Mouse (Mus musculus): ENCODE results near the gene Ndufs3. TPM values are rescaled to one million over a fixed set of nuclear protein-coding genes. Genes with fewer than 3 reads are reported as not detected.
A peak's percentile ranks its signal among the peaks of the same experiment; 100 is the strongest.

Ndufs3 gene
- total RNA-seq, 2 experiments from 2014 or later, result 109 to 200 TPM

DNA sequence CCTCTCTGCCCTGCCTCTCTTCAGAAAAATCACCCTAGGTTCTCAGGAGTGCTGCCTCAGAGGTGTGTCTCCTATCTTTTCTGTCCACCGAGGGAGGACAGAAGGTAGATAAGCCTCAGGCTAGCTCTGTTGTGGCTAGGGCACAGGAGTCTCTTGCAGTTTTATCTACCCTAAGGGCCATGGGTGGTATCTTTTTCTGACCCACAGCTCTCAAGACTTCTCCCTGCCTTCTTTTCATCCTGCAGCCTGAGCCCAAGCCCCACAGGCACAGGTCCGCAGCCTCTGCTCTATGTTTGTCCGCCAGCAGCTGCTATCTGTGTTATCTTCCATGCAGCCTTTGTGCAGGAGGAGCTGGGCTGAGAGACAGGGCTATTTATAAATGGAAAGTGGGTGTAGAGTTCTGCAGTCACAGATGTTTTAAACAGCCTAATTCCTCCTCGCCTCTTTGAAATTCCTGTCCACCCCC is 34.5 kb downstream of the Ndufs3 start:
- ATAC-seq (replicated peaks; ENCODE audit: low FRiP score, low TSS enrichment, poor library complexity, severe bottlenecking), result peak; percentile 92

DNA sequence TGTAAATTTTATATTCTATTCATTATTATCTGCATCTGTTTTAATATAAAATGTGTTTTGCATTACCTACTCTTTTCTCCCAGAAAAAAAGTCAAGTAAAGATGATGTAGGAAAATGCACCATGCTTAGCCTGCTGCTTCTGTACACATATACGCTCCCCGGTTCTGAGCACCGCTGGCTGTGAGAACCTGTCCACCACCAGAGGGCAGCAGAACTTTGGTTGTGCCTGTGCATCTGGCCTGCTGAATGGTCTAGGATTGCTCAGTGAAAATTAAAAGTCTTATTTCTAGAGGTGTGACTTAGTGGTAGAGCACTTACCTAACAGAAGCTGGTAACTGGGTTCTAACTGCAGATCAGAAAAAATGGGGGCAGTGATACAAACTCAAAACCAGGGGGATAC is 38.1 kb downstream of the Ndufs3 start:
- ATAC-seq (replicated peaks; ENCODE audit: low FRiP score, low TSS enrichment, poor library complexity, severe bottlenecking), result peak; percentile 56

- no peak for ATAC-seq (replicated peaks; ENCODE audit: low FRiP score, low TSS enrichment, poor library complexity, severe bottlenecking)
Measured at GRCm38 (mm10) chr2:90864184-90864583, 40.4 kb downstream of the Ndufs3 start.

- ATAC-seq (replicated peaks; ENCODE audit: low FRiP score, low TSS enrichment, poor library complexity, severe bottlenecking), result no peak
Measured at GRCm38 (mm10) chr2:90861486-90861885, 43.1 kb downstream of the Ndufs3 start.

- ATAC-seq (replicated peaks; ENCODE audit: low FRiP score, low TSS enrichment, poor library complexity, severe bottlenecking), result no peak
Measured at GRCm38 (mm10) chr2:90850401-90850800, 54.2 kb downstream of the Ndufs3 start.

DNA sequence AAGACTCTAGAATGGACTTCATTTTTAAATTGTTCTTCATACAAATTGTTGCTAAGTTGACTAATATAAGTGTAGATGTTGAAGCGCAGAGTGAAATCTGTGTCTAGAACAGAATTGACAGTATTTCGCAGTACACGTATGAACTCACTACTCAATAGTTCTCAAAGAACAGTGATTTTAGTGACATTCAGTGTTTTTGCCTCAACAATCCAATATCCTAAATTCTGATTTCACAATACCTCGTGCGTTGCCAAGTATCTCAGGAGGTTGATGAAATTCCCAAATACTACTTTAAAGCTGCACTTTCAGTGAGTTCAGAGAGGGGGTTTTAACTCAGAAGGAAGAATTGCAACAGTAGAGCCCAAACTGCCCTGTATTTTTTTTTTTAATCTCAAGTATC is 56.3 kb downstream of the Ndufs3 start:
- ATAC-seq (replicated peaks; ENCODE audit: low FRiP score, low TSS enrichment, poor library complexity, severe bottlenecking), result no peak

DNA sequence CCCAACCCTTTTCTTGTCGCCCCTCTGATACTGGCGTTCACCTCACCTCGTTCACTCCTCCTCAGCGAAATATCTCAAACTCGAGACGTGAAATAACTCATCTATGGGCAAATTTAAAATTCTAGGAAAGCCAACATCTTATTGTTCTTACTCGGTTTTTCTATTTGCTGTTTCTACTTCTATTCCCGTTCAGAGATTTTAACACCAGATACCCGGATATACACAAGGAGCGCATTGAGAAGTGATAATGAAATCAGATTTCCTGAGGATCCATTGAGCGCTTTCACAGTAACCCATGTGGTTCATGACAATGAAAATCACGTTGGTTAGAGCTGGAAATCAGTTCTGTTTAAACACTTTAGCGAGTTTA is 57.0 kb downstream of the Ndufs3 start:
- ATAC-seq (replicated peaks; ENCODE audit: low FRiP score, low TSS enrichment, poor library complexity, severe bottlenecking), result no peak

DNA sequence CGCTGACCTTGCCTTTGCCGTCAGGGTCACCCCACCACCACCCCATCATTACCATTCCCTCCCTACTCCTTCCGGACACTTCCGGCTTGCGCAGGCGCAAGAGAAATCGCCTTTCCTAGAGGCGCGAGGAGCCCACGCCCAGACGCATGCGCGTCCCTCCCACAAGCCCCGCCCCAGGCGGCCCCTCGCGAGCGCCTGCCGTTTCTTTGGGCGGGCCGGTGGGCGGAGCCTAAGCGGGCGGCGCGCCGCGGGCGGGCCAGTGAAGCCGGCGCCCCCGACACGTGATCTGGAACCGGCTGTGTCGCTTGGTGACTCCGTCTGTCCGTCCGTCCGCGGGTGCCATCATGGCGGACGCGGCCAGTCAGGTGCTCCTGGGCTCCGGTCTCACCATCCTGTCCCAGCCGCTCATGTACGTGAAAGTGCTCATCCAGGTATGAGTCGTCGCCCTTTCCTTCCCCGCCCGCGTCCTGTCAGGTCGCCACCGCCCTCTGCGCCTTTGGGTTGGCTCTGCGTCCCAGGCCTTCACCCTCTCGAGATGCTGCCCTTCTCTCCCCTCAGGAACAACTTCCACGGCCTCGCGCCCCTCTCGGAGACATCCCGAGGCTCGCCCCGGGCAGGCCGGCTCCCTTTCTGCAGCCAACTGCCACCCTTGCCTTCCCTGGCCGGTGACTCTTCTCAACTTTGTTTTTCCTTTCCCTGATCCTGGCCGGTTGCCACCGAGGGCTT is 57.5 kb downstream of the Ndufs3 start, which contains the start of gene Mtch2:
Gene Mtch2, plus strand, starts transcription at position 201 of the 726 bp plus-strand sequence.
- peak; percentile 91 for ATAC-seq (replicated peaks; ENCODE audit: low FRiP score, low TSS enrichment, poor library complexity, severe bottlenecking)

- ATAC-seq (replicated peaks; ENCODE audit: low FRiP score, low TSS enrichment, poor library complexity, severe bottlenecking), result no peak
Measured at GRCm38 (mm10) chr2:90846597-90846954, 58.1 kb downstream of the Ndufs3 start.

GRCm38 (mm10) chr2:90846171-90846570 is 58.5 kb downstream of the Ndufs3 start:
- ATAC-seq (replicated peaks; ENCODE audit: low FRiP score, low TSS enrichment, poor library complexity, severe bottlenecking), result no peak

DNA sequence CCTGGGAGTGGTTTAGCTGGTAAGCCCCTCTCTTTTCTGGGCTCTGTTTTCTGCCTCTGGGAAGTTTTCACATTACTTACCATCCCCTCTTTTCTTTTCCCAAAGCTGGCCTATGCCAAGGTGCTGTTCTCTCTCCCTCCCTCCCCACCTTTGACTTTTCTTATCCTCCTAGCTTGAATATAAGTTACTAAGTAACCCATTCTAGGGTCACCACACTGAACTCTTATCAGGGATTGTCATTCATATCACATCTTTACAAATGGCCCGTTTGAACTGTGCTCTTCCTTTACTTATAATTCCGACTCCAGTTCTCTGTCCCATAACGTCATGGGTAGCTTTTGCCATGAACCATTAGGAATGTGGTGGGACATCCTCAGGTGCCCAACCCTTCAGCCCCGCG is 59.4 kb downstream of the Ndufs3 start:
- ATAC-seq (replicated peaks; ENCODE audit: low FRiP score, low TSS enrichment, poor library complexity, severe bottlenecking), result no peak

Other genes starting within 250 kb of the Ndufs3 start
- 80.6 and 105 TPM in 2 replicates for gene Nup160, start 227.6 kb downstream of the Ndufs3 start, total RNA-seq (2014; fragmentation: Nextera tagmentation)
- 50.0 and 57.4 TPM in 2 replicates for gene Nup160, start 227.6 kb downstream of the Ndufs3 start, total RNA-seq (2017)
- gene Fnbp4, start 159.5 kb downstream of the Ndufs3 start, total RNA-seq (2014; fragmentation: Nextera tagmentation), result 185 and 203 TPM in 2 replicates
- 133 and 153 TPM in 2 replicates for gene Fnbp4, start 159.5 kb downstream of the Ndufs3 start, total RNA-seq (2017)
- gene Agbl2, start 122.1 kb downstream of the Ndufs3 start, total RNA-seq (2014; fragmentation: Nextera tagmentation), result not detected in 2 replicates
- not detected in 2 replicates for gene Agbl2, start 122.1 kb downstream of the Ndufs3 start, total RNA-seq (2017)
- 145 and 167 TPM in 2 replicates for gene Mtch2, start 57.7 kb downstream of the Ndufs3 start, total RNA-seq (2014; fragmentation: Nextera tagmentation)
- 159 and 166 TPM in 2 replicates for gene Mtch2, start 57.7 kb downstream of the Ndufs3 start, total RNA-seq (2017)
- not detected in 2 replicates for gene C1qtnf4, start 19.0 kb downstream of the Ndufs3 start, total RNA-seq (2014; fragmentation: Nextera tagmentation)
- not detected in 2 replicates for gene C1qtnf4, start 19.0 kb downstream of the Ndufs3 start, total RNA-seq (2017)
- 14.3 and 18.7 TPM in 2 replicates for gene Kbtbd4, start 87 bp downstream of the Ndufs3 start, total RNA-seq (2014; fragmentation: Nextera tagmentation)
- gene Kbtbd4, start 87 bp downstream of the Ndufs3 start, total RNA-seq (2017), result 28.6 and 32.0 TPM in 2 replicates
- gene Celf1, start 35.6 kb upstream of the Ndufs3 start, total RNA-seq (2014; fragmentation: Nextera tagmentation), result 82.1 and 92.9 TPM in 2 replicates
- 57.9 and 75.2 TPM in 2 replicates for gene Celf1, start 35.6 kb upstream of the Ndufs3 start, total RNA-seq (2017)
- not detected in 2 replicates for gene Rapsn, start 130.8 kb upstream of the Ndufs3 start, total RNA-seq (2014; fragmentation: Nextera tagmentation)
- 0.80 TPM in 1 of 2 replicates, not detected in the other for gene Rapsn, start 130.8 kb upstream of the Ndufs3 start, total RNA-seq (2017)
- gene Psmc3, start 149.2 kb upstream of the Ndufs3 start, total RNA-seq (2014; fragmentation: Nextera tagmentation), result 172 and 200 TPM in 2 replicates
- gene Psmc3, start 149.2 kb upstream of the Ndufs3 start, total RNA-seq (2017), result 297 and 355 TPM in 2 replicates
- 18.9 and 21.3 TPM in 2 replicates for gene Slc39a13, start 165.6 kb upstream of the Ndufs3 start, total RNA-seq (2014; fragmentation: Nextera tagmentation)
- 6.4 and 10.6 TPM in 2 replicates for gene Slc39a13, start 165.6 kb upstream of the Ndufs3 start, total RNA-seq (2017)
- gene Spi1, start 177.6 kb upstream of the Ndufs3 start, total RNA-seq (2014; fragmentation: Nextera tagmentation), result 5.9 and 10.4 TPM in 2 replicates
- 3.7 and 8.8 TPM in 2 replicates for gene Spi1, start 177.6 kb upstream of the Ndufs3 start, total RNA-seq (2017)
- not detected in 2 replicates for gene Mybpc3, start 213.3 kb upstream of the Ndufs3 start, total RNA-seq (2014; fragmentation: Nextera tagmentation)
- 0.42 TPM in 1 of 2 replicates, not detected in the other for gene Mybpc3, start 213.3 kb upstream of the Ndufs3 start, total RNA-seq (2017)